Mouse (Mus musculus): ENCODE measurements around the gene Olig1.

Olig1 gene

DNA sequence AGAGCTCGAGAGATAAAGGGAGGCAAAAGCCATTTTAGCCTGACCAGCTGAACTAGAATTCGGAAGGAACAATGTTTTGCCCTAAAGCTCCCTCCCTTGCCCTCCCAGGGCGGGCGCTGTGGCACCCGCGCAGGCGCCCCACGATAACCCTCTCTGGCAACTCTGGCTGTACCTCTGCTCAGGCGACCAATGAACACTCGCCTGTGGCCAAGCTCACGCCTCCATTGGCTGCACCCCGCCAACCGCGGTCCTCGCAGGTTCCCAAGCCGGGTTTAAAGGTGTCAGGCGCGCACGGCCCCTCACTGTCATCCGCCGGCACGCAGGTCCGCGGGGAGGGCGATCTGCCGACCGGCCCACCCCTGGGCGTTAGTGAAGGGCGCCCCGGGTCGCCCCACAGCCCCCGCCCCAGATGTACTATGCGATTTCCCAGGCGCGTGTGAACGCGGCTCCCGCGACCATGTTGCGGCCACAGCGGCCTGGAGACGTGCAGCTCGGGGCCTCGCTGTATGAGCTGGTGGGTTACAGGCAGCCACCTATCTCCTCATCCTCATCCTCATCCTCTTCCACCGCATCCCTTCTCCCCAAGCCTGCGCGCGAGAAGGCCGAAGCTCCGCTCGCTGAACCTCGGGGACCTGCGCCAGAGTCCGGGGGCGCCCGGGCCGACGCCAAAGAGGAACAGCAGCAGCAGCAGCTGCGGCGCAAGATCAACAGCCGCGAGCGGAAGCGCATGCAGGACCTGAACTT, at the start of gene Olig1:
Olig1 (plus strand) TSS at position 305 of the 744 bp plus-strand sequence.
- DNase-seq = peak; percentile 46

DNA sequence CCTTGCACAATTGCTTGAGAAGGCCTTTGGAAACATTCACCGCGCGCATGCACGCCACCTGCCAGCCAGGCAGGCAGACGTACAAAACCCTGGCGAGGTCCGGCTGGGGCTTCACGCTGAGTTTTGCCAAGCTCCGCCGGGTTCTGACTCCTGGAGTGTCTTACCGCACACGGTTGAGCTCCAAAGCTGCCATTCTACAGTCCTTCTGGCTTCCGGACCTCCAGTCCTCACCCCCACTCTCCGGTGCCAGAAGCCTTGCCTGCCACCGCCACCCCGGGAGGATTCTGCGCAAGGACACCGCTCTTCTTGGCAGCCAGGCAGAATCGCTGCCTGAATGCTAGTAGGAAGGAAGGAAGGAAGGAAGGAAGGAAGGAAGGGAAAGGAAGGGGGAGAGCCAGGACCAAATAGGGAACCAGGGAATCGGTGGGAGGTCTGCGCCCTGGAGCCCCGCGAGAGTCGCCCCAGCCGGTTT, 47.4 kb upstream of the Olig1 start:
- DNase-seq = no peak

DNA sequence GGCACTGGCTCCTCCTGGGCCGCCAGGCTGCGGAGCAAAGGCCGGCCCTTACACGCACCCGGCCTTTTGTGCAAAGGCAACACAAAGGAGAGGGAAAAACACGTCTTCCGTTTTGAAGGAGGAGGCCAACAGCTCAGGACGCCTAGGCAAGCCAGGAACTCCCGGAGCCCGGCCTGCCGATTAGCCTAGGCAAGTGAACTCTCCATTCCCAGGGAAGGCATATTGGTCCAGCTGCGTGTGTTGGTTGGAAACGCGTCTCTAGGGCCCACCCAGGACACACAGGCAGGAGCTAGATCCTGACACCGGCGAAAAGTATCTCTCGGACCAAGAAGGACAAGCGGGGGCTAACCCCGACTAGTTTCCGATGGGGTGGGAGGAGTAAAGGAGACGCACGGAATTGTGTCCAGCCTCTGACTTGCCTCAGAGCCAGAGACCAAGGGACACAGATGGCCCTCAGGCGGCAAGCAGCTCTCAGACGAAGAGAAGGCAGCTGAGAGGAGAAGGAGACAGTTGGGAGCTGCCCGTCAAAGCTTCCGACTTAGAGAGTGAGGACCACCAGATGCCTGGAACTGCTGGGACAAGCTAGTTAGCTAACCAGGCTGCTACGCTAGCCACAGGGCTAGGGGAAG, 46.8 kb upstream of the Olig1 start:
- no peak for DNase-seq

DNA sequence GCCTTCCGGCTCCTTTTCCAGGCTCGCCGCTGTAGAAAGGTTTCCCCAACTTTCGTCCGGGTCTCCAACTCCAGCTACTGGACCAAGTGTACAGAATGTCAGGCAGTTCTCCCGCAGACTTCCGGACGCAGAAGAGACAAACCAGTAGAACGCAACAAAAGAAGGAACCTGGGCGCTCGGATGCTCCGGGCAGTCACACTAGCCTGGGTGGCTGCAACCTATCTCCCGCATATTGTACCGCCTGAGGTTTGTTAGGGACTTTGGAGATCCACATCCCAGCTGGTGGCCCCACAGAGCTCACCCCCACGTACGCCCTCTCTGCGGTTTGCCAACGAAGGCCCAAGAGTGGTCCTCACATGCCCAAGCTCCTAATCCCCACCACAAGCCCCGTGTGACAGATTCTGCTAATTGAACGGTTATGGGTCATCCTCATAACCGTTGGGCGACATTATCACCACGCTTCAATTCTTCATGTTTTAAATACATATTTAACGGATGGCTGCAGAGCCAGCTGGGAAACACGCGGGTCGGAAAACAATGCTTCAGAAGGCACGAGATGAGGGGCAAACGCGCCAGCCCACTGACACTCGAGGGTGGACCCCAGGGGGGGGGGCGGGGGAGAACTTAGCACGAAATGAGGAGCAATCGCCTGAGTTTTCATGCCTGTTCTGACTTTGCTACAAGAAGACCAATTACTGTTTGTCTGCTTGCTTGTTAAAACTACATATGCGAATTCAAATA, 46.1 kb upstream of the Olig1 start:
- DNase-seq = no peak

DNA sequence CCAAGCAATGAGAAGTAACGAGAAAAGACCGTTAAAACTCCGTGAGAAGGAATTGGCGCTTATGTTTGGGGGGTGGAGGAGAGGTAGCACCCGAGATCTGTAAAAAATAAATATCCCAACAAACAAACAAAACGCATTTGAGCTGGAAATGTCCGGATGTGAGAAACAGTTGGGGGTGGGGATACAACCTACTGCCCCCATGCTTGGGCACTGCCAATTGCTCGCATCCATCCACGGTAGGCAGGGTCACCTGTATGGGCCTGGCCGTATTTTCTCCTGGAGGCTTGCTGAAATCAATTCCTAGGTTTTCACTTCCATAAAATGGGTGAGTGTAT, 45.5 kb upstream of the Olig1 start:
- no peak for DNase-seq

DNA sequence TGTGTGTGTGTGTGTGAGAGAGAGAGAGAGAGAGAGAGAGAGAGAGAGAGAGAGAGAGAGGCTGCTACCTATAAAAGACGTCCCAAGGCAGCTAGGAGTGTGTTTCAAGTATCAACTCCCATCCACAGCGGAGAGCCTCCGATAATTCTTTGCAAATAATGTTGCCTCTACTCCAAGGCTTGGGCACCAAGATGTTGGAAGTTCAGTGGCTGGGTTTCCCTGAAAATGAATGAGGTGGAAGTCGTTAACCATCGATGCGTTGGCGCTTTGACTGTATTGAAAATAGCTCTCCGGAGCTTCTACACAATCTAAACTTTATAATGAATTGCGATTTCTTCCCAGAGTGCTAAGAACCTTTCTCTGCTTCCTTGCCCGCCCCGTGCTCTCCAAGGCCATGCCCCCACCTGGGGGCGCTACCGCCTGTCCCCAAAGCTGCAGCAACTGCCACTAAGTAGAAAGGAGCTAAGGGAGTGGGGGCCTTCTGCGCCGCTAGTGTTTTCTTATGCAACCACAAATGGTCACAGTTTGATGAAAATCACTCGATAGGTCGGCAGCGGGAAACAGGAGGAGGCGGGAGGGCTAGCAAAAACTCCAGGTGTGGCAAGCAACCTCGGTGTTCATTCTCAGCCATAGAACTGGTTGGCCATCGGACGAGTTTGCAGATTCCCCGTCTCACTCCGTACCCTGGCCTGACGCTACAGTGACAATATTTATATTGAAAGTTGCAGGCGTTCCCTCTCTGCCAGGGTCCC, 44.9 kb upstream of the Olig1 start:
- DNase-seq = no peak

DNA sequence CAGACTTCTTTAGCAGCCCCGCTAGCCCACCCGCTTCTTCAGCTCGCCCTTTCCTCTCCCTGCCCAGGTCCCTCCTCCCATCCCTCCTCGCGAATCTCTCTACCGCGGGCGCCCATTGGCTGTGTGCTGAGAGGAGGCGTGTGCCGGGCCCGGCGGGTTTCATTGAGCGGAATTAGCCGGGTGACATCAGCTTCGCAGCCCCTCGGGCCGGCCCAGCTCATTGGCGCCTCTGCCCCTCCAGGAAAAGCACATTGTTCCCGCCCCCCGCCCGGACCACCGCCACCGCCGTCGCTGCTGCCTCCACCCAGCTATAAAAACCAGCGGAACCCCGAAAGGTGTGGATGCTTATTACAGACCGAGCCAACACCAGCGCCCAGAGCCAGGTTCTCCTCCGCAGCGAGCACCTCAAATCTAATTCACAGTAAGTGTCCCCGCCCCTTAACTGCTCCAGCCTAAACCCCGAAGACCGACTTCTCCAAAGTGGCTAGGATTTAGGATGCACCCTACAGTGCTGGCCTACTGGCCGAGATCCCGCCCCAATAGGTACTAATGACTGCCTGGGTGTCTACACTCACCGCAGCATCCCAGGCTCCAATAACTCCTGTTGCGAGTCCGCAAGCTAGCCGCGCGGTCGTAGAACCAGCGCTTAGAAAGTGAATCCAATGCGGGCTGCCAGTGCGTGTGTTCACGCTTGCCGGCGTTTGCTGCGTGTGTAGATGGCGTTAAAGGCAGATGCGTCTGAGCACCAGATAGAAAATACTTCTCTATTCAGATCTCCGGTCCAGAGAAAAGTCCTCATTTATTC, 44.1 kb upstream of the Olig1 start, which contains the start of gene Olig2:
Olig2 (plus strand) TSS at position 225 of the 805 bp plus-strand sequence.
- no peak for DNase-seq

DNA sequence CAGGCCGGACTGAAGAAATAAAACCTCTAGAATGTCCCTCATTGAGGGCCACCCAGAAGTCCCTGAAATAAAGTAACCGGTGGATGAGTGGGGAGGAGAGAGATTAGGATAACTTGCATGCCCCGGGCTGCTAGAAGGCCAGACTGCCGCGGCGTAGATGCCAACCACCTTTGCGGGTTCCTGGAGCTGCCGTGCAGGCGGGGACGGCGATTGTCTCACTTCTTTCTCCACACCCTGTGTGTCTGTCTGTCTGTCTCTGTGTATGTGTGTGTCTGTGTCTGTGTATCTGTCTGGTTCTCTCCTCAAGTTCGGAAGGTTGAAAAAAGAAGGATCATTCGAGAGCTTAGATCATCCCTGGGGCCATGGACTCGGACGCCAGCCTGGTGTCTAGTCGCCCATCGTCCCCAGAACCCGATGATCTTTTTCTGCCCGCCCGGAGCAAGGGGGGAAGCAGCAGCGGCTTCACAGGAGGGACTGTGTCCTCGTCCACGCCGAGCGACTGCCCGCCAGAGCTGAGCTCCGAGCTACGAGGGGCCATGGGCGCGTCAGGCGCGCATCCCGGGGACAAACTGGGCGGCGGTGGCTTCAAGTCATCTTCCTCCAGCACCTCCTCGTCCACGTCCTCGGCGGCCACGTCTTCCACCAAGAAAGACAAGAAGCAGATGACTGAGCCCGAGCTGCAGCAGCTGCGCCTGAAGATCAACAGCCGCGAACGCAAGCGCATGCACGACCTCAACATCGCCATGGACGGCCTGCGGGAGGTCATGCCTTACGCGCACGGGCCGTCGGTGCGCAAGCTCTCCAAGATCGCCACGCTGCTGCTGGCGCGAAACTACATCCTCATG, 43.3 kb upstream of the Olig1 start:
- no peak for DNase-seq

DNA sequence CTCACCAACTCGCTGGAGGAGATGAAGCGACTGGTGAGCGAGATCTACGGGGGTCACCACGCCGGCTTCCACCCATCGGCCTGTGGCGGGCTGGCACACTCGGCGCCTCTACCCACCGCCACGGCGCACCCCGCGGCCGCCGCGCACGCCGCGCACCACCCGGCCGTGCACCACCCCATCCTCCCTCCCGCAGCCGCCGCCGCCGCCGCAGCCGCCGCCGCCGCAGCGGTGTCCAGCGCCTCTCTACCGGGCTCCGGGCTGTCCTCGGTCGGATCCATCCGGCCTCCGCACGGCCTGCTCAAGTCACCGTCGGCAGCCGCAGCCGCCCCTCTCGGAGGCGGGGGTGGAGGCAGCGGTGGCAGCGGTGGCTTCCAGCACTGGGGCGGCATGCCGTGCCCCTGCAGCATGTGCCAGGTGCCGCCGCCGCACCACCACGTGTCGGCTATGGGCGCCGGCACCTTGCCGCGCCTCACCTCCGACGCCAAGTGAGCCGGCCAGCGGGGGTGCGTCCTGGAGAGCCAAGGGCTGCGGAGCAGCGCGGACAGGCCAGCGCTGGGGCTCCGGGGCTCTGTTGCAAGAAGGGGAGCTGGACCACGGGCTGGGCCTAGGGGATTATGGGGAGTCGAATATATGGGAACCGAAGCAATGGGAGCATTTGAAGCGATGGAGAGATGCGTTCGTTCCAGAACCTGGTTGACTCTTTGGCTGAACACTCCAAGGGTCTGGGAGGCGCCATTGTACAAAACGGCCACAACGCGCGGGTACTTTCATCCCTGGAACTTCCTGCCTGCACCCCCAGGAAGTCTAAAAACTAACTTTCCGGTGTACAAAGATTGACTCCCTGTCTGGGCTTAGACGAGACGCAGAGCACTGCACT, 42.5 kb upstream of the Olig1 start:
- no peak for DNase-seq

DNA sequence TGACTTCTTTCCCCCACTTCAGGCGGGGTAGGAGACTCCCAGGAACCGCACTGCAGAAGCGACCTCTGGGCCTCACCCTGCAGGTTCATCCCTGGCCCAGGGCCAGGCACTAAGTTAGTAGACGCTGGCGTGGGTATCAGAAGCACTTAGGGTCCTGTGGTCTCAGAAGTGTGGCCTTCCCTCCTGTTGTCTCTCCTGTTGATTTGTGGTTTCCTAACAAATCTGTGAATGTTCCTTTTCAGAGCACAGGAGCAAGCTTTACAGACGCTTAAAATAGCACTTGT, 41.9 kb upstream of the Olig1 start:
- DNase-seq = no peak

DNA sequence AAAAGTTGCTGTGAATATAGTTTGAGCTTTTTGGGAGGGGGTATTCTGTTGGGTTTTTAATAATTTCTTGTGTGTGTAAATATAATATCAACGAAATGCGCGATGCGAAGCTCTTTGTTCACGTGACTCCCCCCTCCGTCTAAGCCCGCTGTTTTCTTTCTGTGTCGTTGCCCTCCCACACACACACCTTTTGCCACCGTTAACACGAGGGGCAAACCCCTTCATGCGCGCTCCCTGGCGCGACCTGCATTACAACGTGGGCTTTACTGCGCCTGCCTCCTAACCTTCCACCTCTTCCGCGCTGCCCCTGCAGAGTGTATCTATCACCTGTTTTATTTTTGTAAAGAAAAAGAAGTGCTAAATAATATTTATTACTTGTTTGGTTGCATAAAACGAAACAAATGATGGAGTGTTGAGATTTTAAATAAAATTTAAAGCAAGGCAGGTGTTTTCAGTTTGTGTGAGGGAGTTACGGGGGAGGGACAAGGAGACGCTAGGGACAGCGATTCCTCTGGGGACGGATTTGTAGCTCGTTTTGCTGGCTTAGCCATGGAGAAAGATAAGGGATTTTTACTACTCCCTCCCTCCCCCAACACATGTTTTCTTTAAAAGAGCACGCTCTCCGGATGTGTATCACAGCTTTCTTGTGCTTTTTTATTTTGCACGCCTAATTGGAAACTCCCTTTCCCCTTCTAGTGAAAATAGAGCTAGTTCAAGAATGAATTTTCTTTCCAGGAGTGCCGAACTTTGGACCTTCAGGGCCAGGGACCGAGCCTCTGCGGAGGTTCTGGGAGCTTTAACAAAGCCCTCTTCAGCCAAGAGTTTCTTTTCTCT, 41.1 kb upstream of the Olig1 start:
- DNase-seq = no peak

DNA sequence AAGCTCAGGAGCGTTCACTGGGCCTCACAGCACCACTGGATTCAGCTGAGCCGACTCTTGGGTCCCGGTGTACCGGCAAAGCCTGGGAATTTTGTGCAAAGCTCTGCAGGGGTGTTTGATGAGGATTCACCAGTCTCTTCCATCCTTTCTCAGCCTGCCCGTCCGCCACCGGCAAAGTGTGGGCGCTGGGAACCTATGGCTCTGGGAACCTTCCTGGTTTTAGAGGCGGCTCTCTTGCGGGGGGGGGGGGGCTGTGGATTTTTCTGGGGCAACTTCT, 40.6 kb upstream of the Olig1 start:
- DNase-seq = no peak

DNA sequence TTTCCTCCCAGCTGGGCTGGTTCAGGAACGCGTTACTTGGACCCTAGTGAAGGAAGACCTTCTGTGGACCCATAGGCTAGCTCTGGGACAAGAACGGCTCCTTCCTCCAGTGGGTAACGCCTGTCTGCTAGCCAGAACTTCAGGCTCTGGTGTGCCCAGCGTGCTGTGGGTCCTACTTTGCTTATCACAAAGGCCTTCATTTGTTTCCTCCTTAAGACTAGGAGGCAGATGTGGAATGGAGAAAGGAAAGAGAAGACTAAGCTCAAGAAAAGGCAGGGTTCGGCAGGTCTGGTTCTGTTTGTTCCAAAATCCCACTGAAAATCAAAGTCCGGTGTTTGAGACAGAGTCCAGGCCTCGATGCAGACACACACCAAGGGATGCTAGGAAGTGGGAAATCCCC, 39.9 kb upstream of the Olig1 start:
- DNase-seq = no peak

DNA sequence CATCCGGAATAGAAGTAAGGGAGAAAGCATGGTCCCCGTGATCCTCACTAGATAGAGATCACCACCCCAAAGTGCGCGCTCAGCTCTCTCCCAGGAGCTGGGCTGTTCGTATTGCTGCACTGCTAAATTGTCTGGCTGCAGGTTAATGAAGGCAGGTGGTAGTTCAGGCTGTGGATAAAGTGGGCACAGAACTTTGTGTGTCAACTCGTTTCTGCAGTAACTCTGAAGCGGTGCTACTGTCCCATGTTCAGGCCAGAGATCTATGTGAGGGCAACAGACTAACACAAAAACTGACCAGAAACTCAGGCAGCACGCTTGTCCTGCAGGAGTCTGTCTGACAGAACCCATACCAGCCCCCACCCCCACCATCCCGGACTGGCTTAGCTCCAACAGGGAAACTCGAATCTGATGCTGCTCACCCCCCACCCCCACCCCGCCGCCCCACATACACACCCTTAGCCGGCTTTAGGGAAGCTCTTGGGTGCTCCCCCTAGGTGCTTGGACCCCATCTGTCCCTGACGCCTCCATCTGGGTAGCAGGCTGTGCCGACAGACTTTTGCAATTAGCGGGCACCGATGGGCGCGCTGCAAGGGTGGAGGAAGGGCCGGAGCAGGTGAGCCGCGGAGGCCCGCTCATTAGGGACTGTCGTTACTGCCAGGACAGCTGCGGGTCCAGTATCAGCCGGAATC, 37.6 kb upstream of the Olig1 start:
- DNase-seq = no peak

DNA sequence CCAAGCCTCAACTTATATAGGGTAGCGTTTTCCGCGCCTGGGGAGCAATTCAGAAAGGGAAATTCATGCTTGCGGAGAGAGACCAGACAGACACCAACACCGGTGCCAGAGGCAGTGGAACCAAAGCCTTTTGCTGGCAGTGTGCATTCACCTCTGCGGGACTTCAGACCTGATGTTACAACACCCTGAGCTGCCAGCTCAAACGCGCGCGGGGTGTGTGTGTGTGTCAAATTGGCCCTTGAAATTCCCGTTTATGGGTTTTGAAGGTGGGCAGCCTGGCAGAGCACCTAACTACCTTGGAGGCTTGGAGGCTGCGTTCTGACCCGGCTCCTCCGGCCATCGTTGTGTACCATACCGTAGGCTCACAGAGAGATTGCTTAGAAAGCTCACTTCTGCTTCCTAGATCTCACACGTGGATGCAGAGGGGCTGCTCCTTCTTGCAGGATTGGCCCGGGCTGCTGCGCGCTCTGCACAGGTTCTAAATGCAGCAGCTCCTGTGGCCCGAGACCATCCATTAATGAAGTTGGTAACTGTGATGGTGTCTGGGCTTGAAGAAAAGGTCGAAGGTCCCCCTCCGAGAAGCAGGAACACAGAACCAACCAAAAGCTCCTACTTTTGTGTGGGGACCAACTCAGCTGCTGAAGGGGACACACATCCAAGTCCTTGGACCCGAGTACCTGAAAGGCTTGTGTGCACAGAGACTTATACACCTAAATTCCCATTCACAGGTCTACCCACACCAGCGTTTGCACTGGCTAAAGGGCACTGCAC, 36.9 kb upstream of the Olig1 start:
- no peak for DNase-seq

DNA sequence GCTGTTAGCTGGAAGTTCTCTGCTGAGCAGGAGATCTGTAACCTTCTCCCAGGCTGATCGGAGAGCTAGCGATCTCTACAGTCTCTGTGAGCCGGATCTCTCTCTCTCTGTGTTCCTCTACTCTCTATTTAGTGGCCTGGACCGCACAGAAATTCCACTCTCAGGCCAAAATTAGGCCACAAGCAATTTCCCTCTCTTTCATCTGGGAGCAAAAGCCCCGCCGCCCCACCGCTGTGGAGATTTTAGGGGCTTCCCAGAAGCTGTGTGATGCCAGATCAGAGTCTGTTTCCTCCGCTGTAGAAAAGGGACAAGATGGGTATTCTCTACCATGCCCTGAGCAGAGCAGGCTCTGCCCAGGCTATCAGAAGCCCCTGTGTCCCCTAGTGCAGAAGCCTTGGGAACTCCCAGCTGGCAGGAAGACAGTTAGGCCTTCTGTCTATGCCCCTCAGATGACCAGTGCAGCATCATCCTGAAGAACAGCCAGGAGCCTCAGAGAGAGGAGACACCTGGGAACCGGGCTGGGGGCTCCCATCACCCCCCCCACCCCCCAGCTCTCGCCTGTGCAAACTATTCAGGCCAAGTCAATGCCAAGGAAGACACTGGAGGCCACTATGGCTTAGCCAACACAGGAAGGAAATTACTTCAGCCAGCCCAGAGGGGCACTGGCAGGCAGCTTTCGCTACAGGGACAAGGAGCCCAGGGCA, 36.2 kb upstream of the Olig1 start:
- DNase-seq = no peak

DNA sequence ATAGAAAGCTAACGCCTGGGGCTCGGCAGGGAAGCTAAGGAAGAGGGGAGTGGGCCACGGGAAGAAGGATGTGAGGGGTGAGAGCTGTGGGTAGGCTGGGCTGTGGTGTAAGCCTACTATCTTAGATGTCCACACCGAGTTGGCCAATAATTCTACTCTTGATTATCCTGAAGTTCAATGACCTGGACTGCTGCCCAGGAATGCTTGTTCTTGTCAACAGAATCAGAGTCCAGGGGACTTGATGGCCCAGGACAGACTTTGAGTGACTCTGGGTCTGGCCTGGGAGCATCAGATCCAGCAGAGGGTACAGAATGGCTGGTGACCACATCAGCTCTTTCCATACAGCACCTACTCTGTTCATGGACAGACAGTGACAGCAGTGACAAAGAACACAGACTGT, 30.5 kb upstream of the Olig1 start:
- no peak for DNase-seq

DNA sequence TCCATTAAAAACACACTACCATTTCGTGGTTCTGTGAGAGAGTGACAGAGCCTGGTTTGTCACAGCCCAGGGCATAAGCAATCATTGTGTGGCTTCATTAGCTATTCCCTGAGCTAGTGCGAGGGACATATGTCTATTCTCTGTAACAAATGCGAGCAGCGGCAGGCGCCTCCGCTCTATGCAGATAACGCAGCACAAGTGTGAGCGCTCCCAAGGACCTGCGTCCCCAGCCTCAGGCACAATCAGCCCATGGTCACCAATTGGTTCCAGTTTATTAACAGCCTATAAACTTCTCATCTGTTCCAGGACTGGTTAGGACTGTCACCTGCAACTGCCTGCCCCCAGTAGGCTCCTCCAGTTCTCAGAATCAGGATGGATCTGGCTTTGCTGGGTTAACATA, 23.3 kb upstream of the Olig1 start:
- DNase-seq = no peak
